Mouse (Mus musculus): ENCODE data around the gene Rdm1. TPM values are rescaled to one million over a fixed set of nuclear protein-coding genes. Genes with fewer than 3 reads are reported as not detected.
"Not testable (repeated sequence)": the region's sequence is repeated elsewhere in the genome, so short reads cannot be mapped to it uniquely, and the experiment has no call there.

Gene Rdm1
- 36.5 and 39.2 TPM in 2 replicates for polyA plus RNA-seq (2012; rRNA removed)

GRCm38 (mm10) chr11:101626995-101627856 lies at the start of gene Rdm1:
Gene Rdm1, plus strand, starts transcription at chr11:101627195.
- Histone ChIP-seq H3K27me3 (ENCODE audit: control insufficient read depth, insufficient read depth, low read length) (no peaks in the 10 kb centered on the region), H3K4me3 (ENCODE audit: control insufficient read depth, insufficient read depth, low read length) (peak within 1 kb of the TSS; percentile 87), H3K27ac (ENCODE audit: control insufficient read depth, insufficient read depth, low read length) (peak within 1 kb of the TSS; percentile 83), H3K4me1 (replicated peaks; ENCODE audit: control insufficient read depth, insufficient read depth, low read length) (peaks cover 3% of the 10 kb centered on the region), H3K36me3 (ENCODE audit: control insufficient read depth, insufficient read depth, low read length) (no peaks in the 10 kb centered on the region)
- peak; percentile 79 for DNase-seq
- TF ChIP-seq POLR2A (IDR thresholded peaks at IDR 0.05; ENCODE audit: control insufficient read depth, extremely low read depth, insufficient read depth, low read length, poor library complexity) (peak; percentile 68), CTCF (IDR thresholded peaks at IDR 0.05; ENCODE audit: borderline replicate concordance, control insufficient read depth, extremely low read depth, insufficient read depth, low read length, poor library complexity) (no peak)
- under 1% methylated on average over 34 of the region's 34 CpGs for WGBS

- TF ChIP-seq POLR2A (IDR thresholded peaks at IDR 0.05; ENCODE audit: control insufficient read depth, extremely low read depth, insufficient read depth, low read length, poor library complexity) (no peak), CTCF (IDR thresholded peaks at IDR 0.05; ENCODE audit: borderline replicate concordance, control insufficient read depth, extremely low read depth, insufficient read depth, low read length, poor library complexity) (no peak)
- Histone ChIP-seq H3K27ac (ENCODE audit: control insufficient read depth, insufficient read depth, low read length) (no peak overlapping the region), H3K4me3 (ENCODE audit: control insufficient read depth, insufficient read depth, low read length) (no peak overlapping the region), H3K4me1 (replicated peaks; ENCODE audit: control insufficient read depth, insufficient read depth, low read length) (peaks cover 4% of the 10 kb centered on the region; the same call in 1 of the 2 replicates), H3K27me3 (ENCODE audit: control insufficient read depth, insufficient read depth, low read length) (no peaks in the 10 kb centered on the region), H3K36me3 (ENCODE audit: control insufficient read depth, insufficient read depth, low read length) (peaks cover 36% of the 10 kb centered on the region)
- DNase-seq, result no peak
- 85% methylated on average over 6 of the region's 6 CpGs for WGBS
Measured at GRCm38 (mm10) chr11:101581081-101581764, 45.8 kb upstream of the Rdm1 start.

- Histone ChIP-seq H3K27me3 (ENCODE audit: control insufficient read depth, insufficient read depth, low read length) (no peaks in the 10 kb centered on the region), H3K27ac (ENCODE audit: control insufficient read depth, insufficient read depth, low read length) (no peak within 1 kb of the TSS; the same call in 1 of the 2 replicates), H3K4me3 (ENCODE audit: control insufficient read depth, insufficient read depth, low read length) (peak within 1 kb of the TSS; percentile 62), H3K36me3 (ENCODE audit: control insufficient read depth, insufficient read depth, low read length) (peaks cover 25% of the 10 kb centered on the region), H3K4me1 (replicated peaks; ENCODE audit: control insufficient read depth, insufficient read depth, low read length) (peaks cover 4% of the 10 kb centered on the region; the same call in 1 of the 2 replicates)
- TF ChIP-seq POLR2A (IDR thresholded peaks at IDR 0.05; ENCODE audit: control insufficient read depth, extremely low read depth, insufficient read depth, low read length, poor library complexity) (no peak), CTCF (IDR thresholded peaks at IDR 0.05; ENCODE audit: borderline replicate concordance, control insufficient read depth, extremely low read depth, insufficient read depth, low read length, poor library complexity) (no peak)
- WGBS, result 23% methylated on average over 31 of the region's 31 CpGs
- peak; percentile 66 for DNase-seq
Measured at GRCm38 (mm10) chr11:101582054-101583035, 44.6 kb upstream of the Rdm1 start, which contains the start of gene Tmem106a. Gene Tmem106a, plus strand, starts transcription at chr11:101582242.

- 89% methylated on average over 2 of the region's 2 CpGs for WGBS
- DNase-seq, result no peak
- TF ChIP-seq POLR2A (IDR thresholded peaks at IDR 0.05; ENCODE audit: control insufficient read depth, extremely low read depth, insufficient read depth, low read length, poor library complexity) (no peak), CTCF (IDR thresholded peaks at IDR 0.05; ENCODE audit: borderline replicate concordance, control insufficient read depth, extremely low read depth, insufficient read depth, low read length, poor library complexity) (no peak)
- H3K27me3 ChIP-seq (ENCODE audit: control insufficient read depth, insufficient read depth, low read length), result no peaks in the 10 kb centered on the region
- H3K4me1 ChIP-seq (replicated peaks; ENCODE audit: control insufficient read depth, insufficient read depth, low read length), result peaks cover 4% of the 10 kb centered on the region; the same call in 1 of the 2 replicates
- H3K36me3 ChIP-seq (ENCODE audit: control insufficient read depth, insufficient read depth, low read length), result peaks cover 16% of the 10 kb centered on the region
- H3K27ac ChIP-seq (ENCODE audit: control insufficient read depth, insufficient read depth, low read length), result no peak overlapping the region
- no peak overlapping the region for H3K4me3 ChIP-seq (ENCODE audit: control insufficient read depth, insufficient read depth, low read length)
Measured at GRCm38 (mm10) chr11:101583205-101583604, 43.8 kb upstream of the Rdm1 start.

GRCm38 (mm10) chr11:101585031-101585430 lies 42.0 kb upstream of the Rdm1 start:
- not testable (repeated sequence) for H3K4me3 ChIP-seq (ENCODE audit: control insufficient read depth, insufficient read depth, low read length); H3K27ac ChIP-seq (ENCODE audit: control insufficient read depth, insufficient read depth, low read length); H3K4me1 ChIP-seq (replicated peaks; ENCODE audit: control insufficient read depth, insufficient read depth, low read length); DNase-seq; H3K36me3 ChIP-seq (ENCODE audit: control insufficient read depth, insufficient read depth, low read length); H3K27me3 ChIP-seq (ENCODE audit: control insufficient read depth, insufficient read depth, low read length)
- 97% methylated on average over 1 of the region's 1 CpGs for WGBS

GRCm38 (mm10) chr11:101585805-101586204 lies 41.2 kb upstream of the Rdm1 start:
- H3K27me3 ChIP-seq (ENCODE audit: control insufficient read depth, insufficient read depth, low read length), result no peaks in the 10 kb centered on the region
- WGBS, result 92% methylated on average over 4 of the region's 4 CpGs
- no peaks in the 10 kb centered on the region for H3K36me3 ChIP-seq (ENCODE audit: control insufficient read depth, insufficient read depth, low read length)
- peaks cover 4% of the 10 kb centered on the region; the same call in 1 of the 2 replicates for H3K4me1 ChIP-seq (replicated peaks; ENCODE audit: control insufficient read depth, insufficient read depth, low read length)
- no peak overlapping the region for H3K27ac ChIP-seq (ENCODE audit: control insufficient read depth, insufficient read depth, low read length)
- no peak for TF ChIP-seq POLR2A (IDR thresholded peaks at IDR 0.05; ENCODE audit: control insufficient read depth, extremely low read depth, insufficient read depth, low read length, poor library complexity)
- no peak for TF ChIP-seq CTCF (IDR thresholded peaks at IDR 0.05; ENCODE audit: borderline replicate concordance, control insufficient read depth, extremely low read depth, insufficient read depth, low read length, poor library complexity)
- no peak for DNase-seq
- no peak overlapping the region for H3K4me3 ChIP-seq (ENCODE audit: control insufficient read depth, insufficient read depth, low read length)
